Mouse (Mus musculus): Measurements from ENCODE around the gene Aasdh. TPM values are rescaled to one million over a fixed set of nuclear protein-coding genes. Genes with fewer than 3 reads are reported as not detected.

Gene Aasdh
- total and polyA plus RNA-seq, 3 experiments = 20.7 to 26.5 TPM; not detected in 1

GRCm38 (mm10) chr5:76839786-76840185 lies 65.5 kb downstream of the Aasdh start:
- DNase-seq (ENCODE audit: low read depth, low spot score) = no peak
- no peak for TF ChIP-seq MAFK (IDR thresholded peaks at IDR 0.05; ENCODE audit: borderline replicate concordance, low read depth, low read length)
- TF ChIP-seq GABPA (IDR thresholded peaks at IDR 0.05; ENCODE audit: low read depth, low read length) = no peak
- TF ChIP-seq CTCF (IDR thresholded peaks at IDR 0.05 in 2 of 3, conservative IDR thresholded peaks at IDR 0.05 in 1 of 3; ENCODE audit: control insufficient read depth in 1 of 3, insufficient read depth in 1 of 3, low read depth in 2 of 3, low read length in 3 of 3, poor library complexity in 1 of 3, severe bottlenecking in 1 of 3) = no peak
- TF ChIP-seq ELF1 (IDR thresholded peaks at IDR 0.05; ENCODE audit: low read depth, low read length) = no peak
- no peak for TF ChIP-seq ZKSCAN1 (IDR thresholded peaks at IDR 0.05; ENCODE audit: low read depth, low read length)
- TF ChIP-seq MYB (IDR thresholded peaks at IDR 0.05; ENCODE audit: low read depth, low read length) = no peak
- no peak for TF ChIP-seq MYC (IDR thresholded peaks at IDR 0.05; ENCODE audit: low read depth, low read length)
- no peak for TF ChIP-seq GATA1 (IDR thresholded peaks at IDR 0.05; ENCODE audit: low read depth, low read length)
- TF ChIP-seq MAZ (IDR thresholded peaks at IDR 0.05; ENCODE audit: low read depth, low read length) = no peak
- no peak for TF ChIP-seq CHD1 (IDR thresholded peaks at IDR 0.05; ENCODE audit: low read depth, low read length)
- TF ChIP-seq EP300 (IDR thresholded peaks at IDR 0.05; ENCODE audit: low read depth in 1 of 2, low read length in 2 of 2) = no peak
- TF ChIP-seq ZNF384 (IDR thresholded peaks at IDR 0.05; ENCODE audit: low read depth, low read length) = no peak
- no peak for TF ChIP-seq BHLHE40 (IDR thresholded peaks at IDR 0.05; ENCODE audit: borderline replicate concordance, low read depth, low read length)
- no peak for TF ChIP-seq NRF1 (IDR thresholded peaks at IDR 0.05; ENCODE audit: insufficient read depth, low read depth, low read length, poor library complexity, severe bottlenecking)
- no peak for TF ChIP-seq TCF12 (IDR thresholded peaks at IDR 0.05; ENCODE audit: low read depth, low read length)
- no peak for TF ChIP-seq TBP (IDR thresholded peaks at IDR 0.05; ENCODE audit: low read depth, low read length)
- TF ChIP-seq USF1 (IDR thresholded peaks at IDR 0.05; ENCODE audit: low read depth, low read length) = no peak
- TF ChIP-seq RAD21 (IDR thresholded peaks at IDR 0.05; ENCODE audit: low read depth, low read length) = no peak
- TF ChIP-seq POLR2A (IDR thresholded peaks at IDR 0.05; ENCODE audit: control insufficient read depth in 1 of 2, insufficient read depth in 1 of 2, low read depth in 1 of 2, low read length in 2 of 2, poor library complexity in 1 of 2) = no peak
- TF ChIP-seq POLR2AphosphoS2 (IDR thresholded peaks at IDR 0.05; ENCODE audit: low read length) = no peak
- no peak overlapping the region for H3K27ac ChIP-seq (ENCODE audit: control insufficient read depth, low read depth, low read length)
- peaks cover 0 to 4% of the 10 kb centered on the region in 2 experiments; a peak in 1 of 4 replicates for H3K4me1 ChIP-seq (ENCODE audit: control insufficient read depth in 1 of 2, insufficient read depth in 2 of 2, low read length in 2 of 2)
- H3K9me3 ChIP-seq (replicated peaks; ENCODE audit: insufficient read depth, low read length) = no peaks in the 10 kb centered on the region
- no peaks in the 10 kb centered on the region for H3K79me2 ChIP-seq (ENCODE audit: control insufficient read depth, insufficient read depth, low read length, poor library complexity)
- H3K4me3 ChIP-seq (ENCODE audit: control insufficient read depth in 1 of 2, insufficient read depth in 1 of 2, low read depth in 2 of 2, low read length in 2 of 2) = no peak overlapping the region
- H3K36me3 ChIP-seq (ENCODE audit: control insufficient read depth in 1 of 2, insufficient read depth in 2 of 2, low read length in 2 of 2) = no peaks in the 10 kb centered on the region; a peak in 1 of 4 replicates
- no peak overlapping the region for H3K9ac ChIP-seq (ENCODE audit: control insufficient read depth, low read depth, low read length, poor library complexity, severe bottlenecking)
- H3K27me3 ChIP-seq (ENCODE audit: control insufficient read depth in 1 of 2, insufficient read depth in 2 of 2, low read length in 2 of 2) = no peaks in the 10 kb centered on the region

DNA sequence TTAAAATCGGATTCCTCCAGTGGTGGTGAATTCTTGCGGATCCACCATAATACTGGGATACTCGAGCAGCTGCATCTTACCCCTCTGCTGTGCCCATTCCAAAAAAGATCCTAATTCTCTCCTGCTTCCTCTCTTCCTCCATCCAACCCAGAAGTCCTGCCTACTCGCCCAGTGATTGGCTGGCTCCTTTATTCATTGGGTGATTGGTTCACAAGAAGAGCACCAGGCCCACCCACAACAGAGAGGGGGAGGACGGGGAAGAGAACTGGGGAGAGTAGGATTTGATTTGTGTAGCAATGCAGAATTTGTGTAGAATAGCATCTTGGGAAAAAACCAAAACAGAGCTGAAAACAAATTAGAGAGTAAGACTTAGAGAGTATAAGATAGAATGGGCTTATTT lies 68.3 kb downstream of the Aasdh start:
- peak; percentile 32 for DNase-seq (ENCODE audit: low read depth, low spot score)
- TF ChIP-seq TBP (IDR thresholded peaks at IDR 0.05; ENCODE audit: low read depth, low read length) (no peak), NELFE (IDR thresholded peaks at IDR 0.05; ENCODE audit: low read depth, low read length) (no peak), USF2 (IDR thresholded peaks at IDR 0.05; ENCODE audit: borderline replicate concordance in 1 of 2, insufficient read depth in 1 of 2, low read depth in 1 of 2, low read length in 2 of 2) (no peak), MAZ (IDR thresholded peaks at IDR 0.05; ENCODE audit: low read depth, low read length) (no peak), MXI1 (IDR thresholded peaks at IDR 0.05; ENCODE audit: low read depth, low read length) (no peak), POLR2A (IDR thresholded peaks at IDR 0.05; ENCODE audit: control insufficient read depth in 1 of 2, insufficient read depth in 1 of 2, low read depth in 1 of 2, low read length in 2 of 2, poor library complexity in 1 of 2) (no peak), BHLHE40 (IDR thresholded peaks at IDR 0.05; ENCODE audit: borderline replicate concordance, low read depth, low read length) (no peak), USF1 (IDR thresholded peaks at IDR 0.05; ENCODE audit: low read depth, low read length) (no peak), GABPA (IDR thresholded peaks at IDR 0.05; ENCODE audit: low read depth, low read length) (no peak), MEF2A (IDR thresholded peaks at IDR 0.05; ENCODE audit: extremely low read depth, insufficient replicate concordance, low read depth, low read length, poor library complexity, severe bottlenecking) (no peak)
- Histone ChIP-seq H3K4me3 (ENCODE audit: control insufficient read depth in 1 of 2, insufficient read depth in 1 of 2, low read depth in 2 of 2, low read length in 2 of 2) (no peak overlapping the region), H3K27ac (ENCODE audit: control insufficient read depth, low read depth, low read length) (no peak overlapping the region), H3K27me3 (ENCODE audit: control insufficient read depth in 1 of 2, insufficient read depth in 2 of 2, low read length in 2 of 2) (no peaks in the 10 kb centered on the region), H3K9me3 (replicated peaks; ENCODE audit: insufficient read depth, low read length) (no peaks in the 10 kb centered on the region), H3K9ac (ENCODE audit: control insufficient read depth, low read depth, low read length, poor library complexity, severe bottlenecking) (no peak overlapping the region), H3K36me3 (ENCODE audit: control insufficient read depth in 1 of 2, insufficient read depth in 2 of 2, low read length in 2 of 2) (no peaks in the 10 kb centered on the region; a peak in 1 of 4 replicates), H3K4me1 (ENCODE audit: control insufficient read depth in 1 of 2, insufficient read depth in 2 of 2, low read length in 2 of 2) (peaks cover 0 to 4% of the 10 kb centered on the region in 2 experiments; a peak in 1 of 4 replicates), H3K79me2 (ENCODE audit: control insufficient read depth, insufficient read depth, low read length, poor library complexity) (no peaks in the 10 kb centered on the region)

Data from MEL (cell line).